Mouse (Mus musculus) monocyte, adult 2 months (primary cell): ENCODE data around the gene Pcx.

Experiments used
- DNase-seq, 2 experiments: peaks; one replicate each; pipeline ENCODE4 v3.0.0; 2022; ENCODE audit warnings: low spot score in 2 of 2, low read depth in 1 of 2

Gene Pcx

DNA sequence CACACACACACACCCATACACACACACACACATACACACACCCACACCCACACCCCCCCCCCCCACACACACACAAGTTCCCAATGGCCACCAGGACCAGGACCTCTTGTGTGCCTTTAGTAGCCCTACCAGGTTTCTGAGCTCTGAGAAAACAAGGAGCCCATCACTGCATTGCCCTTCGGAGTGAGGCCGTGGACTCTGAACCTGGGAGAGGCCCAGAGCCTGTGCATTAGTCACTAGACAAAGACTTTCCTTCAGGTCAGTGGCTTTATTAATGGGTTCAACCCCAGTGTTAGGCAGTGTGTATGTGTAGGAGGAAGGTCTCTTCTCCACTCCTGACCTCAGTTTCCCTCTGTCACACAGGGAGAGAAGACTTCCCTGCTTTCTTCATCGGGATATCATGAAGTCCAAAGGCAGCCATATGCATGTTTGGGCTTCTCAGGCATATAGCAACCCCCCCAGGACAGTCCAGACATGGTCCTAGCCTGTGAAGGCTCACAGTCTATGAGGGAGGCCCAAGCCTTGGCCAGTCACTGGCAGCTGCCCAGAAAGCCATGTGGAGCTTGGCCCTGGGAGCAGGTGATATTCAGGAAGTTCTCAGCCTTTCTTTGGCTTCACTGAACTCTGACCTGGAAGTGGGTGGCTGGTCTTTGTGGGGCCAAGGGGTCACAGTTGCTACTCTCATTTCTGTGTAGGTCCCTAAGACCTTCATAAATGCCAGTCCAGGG is 13.6 kb upstream of the Pcx start:
- DNase-seq, result no peak

DNA sequence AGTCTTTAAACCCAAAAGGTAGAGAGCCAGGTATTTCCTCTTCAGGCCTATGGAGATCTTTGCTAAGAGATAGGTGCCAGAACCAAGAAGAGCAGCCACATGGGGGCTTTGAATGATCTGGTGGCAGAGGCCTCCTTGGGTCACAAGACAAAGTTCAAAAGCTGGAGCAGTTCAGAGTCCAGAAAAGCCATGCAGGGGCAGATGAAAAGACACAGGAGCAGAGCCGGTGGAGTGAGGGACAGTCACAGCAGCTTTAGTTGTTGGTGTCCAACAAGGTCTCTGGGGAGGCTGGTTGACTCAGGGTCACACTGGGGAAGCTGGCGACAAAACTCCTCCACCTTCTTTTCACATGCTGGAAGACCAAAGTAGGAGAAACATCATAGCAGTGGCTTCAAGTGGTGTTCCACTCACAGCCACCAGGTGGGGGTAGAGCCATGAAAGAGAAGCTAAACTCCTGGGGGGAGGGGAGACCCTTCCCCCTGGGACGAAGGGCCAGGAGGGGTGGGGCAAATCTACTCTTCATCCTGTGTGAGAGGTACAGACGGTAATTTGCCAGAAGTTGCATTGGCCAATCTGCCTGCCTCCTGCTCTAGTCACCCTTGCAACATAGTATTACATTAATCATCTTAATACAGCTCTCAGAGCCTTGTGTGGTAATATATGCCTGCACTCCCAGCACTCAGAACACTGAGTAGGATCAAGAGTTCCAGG is 12.9 kb upstream of the Pcx start:
- peak in 1 of 2 experiments; percentile 24 for DNase-seq

DNA sequence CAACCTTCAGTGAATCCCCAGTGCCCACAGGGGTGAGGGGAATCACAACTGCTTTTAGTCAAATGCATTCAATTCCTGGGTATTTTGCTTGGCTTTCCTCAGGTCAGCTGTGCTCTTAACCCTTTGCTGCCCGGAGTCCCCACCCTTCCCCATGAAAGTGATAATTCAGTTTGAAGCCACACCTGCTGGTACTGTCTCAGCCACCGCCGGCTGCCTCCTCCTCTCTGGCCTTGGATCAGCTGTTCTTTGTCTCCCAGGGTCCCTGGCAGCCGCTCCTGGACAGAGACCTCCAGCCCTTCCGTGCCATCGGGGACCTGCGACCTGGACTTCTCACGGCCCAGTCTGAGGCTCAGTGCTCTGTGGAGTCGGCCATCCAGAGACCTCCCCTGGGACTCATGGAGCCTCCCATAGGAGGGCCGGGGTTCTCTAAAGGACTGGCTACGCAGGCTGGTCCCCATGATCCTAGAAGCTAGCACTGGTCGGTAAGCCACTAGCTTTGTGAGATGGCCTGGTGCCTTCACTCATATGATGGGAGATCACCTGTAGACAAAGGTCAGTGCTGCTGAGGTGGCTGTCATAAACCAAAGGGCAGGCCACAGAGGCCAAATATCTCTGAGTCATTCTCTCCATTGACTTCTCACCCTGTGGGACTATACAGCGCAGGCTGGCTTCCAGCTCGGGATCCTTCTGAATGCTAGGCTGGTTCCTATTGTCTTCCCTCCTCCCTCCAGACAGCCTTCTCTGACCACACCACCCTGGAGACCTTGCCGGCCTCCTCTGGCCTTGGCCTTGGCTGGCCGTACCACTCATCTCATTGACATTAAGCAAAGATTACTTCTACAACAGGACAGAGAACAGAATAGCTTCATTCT is 12.0 kb upstream of the Pcx start, which contains the start of gene 2010003K11Rik:
Gene 2010003K11Rik, minus strand, starts transcription at position 522 of the 872 bp plus-strand sequence.
- DNase-seq, result no peak

DNA sequence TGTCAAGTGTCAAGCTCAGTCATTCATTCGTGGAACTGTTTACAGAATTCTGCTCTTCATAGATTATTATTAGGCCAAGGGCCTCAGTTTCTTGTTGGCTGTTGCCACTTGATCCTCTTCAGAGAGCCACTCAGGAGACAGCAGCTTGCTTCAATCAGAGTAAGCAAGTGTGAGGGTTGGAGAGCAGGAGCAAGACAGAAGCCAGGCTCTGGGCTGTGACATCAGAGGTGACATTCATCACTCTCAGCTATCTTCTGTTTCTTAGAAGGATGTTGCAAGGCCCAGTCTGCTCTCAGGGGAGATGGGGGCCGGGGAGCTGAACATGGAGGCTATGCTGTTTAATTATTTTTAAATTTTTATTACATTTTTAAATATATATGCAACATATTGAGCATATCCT is 7.6 kb upstream of the Pcx start:
- no peak for DNase-seq

DNA sequence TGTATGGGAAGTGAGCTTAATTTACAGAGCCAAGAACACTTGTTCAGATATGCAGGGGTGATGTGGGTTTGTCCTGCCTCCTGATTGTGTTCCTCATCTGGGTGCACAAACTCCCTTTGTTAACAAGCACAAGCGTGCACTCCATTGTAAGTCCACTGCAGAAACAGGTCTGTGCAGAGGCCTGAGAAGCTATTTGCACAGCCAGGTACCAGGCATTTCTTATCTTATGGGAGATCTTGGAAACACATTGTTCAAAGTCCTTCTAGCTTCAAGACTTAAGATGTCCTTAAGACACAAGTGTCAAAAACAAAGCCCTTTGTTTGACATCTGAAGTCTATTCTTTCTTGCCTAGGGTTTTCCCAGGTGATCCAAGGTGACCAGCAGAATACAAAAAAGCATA is 5.4 kb upstream of the Pcx start:
- no peak for DNase-seq

DNA sequence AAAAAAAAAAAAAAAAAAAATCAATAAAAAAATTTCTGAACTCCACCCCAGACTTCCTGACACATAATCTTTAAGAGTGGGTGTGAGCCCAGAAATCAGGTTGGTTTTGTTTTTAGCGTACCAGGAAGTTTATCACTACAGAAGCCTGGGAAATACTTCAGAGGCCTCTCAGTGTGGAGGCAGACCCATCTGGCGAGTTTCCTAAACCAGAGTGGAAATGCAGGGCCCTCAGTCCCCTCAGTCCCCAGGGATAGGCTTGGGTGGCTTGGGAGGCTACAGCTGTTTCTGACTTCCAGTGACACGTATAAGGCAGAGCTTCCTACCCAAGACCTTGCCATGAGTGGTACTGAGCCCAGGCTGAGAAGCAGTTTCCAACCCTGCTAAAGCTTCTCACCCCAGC is 2.5 kb upstream of the Pcx start:
- no peak for DNase-seq

DNA sequence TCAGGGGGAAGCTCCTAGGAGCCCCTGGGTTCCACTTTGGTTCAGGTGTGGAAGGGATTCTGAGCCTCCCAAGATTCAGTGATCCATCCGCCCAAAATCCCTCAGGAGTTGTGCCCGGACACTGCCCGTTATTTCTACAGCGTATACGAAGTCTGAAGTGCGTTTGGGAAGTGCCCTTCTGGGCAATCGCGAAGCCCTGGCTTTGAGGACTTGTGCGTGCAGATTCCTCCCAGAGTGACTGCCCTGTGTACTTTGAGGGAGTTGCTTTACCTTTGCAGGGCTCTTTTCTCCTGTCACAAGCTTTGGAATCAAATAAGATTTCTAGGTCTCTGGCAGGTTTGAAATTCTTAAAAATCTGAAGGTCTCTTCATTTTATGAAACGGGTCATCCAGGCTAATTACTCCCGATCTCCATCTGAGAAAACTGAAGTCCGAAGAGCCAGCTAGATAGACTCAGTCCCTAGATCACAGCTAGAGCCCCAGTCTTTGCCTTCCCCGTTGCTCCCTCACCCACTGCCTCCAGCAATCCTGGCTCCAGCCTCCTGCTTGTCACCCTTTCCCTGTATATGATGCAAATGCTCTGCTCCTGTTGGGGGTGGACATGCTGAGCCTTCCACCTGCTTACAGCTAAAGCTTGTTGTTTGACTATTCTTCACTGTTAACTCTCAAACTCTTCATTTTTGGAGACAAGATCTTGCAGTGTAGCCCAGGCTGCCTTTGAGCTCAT is 1.0 kb downstream of the Pcx start:
- DNase-seq, result no peak

DNA sequence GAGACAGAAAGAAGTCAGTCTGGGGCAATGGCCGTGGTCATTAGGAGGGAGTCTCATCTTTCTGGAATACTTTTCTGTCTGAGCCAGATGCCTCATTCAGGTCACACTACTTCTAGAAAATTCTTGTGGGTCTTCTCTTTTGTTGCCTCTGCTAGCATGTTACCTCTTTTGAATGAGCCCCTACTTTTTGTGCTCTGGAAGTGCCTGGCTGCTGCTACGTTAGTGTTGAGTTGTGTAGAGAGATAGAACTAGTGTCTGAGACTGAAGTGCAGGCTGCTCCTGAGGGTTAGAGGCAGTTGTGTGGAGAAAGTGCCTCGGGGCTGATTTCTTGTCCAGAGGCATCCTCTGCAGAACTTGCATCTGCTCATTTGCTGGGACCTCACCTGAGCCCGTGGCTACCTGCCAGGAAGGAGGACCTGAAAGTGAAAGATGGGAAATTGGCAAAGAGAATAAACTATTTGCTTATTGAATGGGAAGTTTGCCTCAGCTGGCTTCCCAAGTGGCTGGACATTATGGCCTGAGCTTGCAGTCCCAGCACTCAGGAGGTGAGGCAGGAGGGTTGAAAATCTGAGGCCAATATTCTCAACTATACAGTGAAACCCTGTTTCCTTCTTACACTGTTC is 3.1 kb downstream of the Pcx start:
- DNase-seq, result no peak

DNA sequence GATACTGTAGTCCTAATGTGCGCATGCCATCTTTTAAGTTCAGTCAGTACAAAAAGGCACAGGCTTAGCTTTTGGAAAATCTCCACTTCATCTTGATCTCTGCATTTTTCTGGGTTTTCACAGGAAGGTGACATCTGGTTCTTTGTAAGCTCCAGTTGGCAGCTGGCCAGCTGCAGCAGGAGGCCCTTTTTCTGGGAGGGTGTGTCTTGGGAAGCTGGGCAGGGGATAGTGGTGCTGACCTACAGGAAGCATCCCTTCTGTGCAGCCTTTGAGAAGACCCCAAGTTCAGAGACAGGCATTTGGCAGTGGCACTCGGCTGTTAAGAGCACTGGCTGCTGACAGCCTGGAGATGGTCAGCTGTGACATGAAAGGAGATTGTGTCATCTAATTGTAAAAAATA is 5.5 kb downstream of the Pcx start:
- no peak for DNase-seq

DNA sequence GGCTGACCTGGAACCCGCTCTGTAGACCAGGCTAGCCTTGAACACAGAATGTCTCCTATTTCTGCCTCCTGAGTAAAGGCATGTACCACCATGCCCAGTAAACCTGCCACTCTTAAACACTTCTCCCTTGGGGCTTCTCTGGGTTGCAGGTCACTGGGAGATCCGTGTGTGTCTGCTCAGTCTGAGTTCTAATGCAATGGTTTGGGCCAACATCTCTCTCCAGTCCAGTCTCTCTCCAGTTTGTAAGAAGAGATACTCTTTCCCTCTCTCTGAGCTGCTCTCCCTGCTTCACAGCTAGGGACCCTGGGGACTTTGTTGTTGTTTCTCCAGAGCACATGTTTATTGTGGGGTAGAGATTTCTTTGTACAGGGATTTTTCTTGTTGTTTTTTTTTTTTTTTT is 6.0 kb downstream of the Pcx start:
- DNase-seq, result no peak

DNA sequence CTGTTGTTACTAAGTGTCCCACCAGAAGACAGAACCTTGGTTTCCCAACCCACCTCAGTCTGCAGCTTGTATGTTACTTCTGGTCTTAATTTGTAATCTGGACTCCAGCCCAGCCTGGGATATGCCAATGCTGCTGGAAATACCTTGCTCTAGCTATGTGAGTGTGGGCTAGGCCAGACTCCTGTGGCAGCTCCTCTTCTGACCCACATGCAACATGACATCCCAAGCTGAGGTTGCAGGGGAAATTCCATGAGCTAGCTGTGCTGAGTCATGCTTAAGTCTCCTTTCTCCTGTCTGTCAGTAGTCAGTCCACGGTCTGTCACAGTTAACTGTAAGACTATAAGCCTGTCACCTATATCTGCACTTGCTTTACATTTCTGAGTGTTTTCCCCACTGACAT is 7.2 kb downstream of the Pcx start:
- no peak for DNase-seq

DNA sequence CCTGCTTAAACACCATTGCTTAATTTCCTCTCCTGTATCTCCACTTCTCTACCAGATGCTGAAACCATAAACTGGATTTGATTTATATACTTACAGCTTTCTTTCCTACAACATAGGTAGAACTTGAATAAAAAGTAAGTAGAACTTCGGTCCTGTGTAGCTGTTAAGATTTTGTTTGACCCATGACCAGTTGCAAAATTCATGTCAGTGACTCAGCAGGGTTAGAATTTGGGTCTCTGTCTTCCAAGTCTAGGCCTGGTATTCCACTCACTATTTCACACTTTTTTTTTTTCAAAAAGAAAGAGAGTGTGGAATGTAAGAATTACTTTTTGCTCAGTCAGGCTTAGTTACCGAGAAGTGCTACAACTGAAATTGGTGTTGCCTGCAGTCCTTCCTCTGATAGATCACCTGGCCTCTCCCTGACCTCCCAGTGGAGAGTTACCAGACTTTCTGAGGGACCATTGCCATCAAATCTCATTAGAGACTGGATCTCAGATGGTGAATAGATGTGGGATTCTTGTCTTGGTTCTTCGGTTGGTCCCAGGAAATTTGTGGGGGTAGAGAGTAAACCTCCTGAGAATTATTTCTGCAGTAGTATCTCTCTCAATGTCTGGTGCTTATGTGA is 11.3 kb downstream of the Pcx start:
- no peak for DNase-seq

DNA sequence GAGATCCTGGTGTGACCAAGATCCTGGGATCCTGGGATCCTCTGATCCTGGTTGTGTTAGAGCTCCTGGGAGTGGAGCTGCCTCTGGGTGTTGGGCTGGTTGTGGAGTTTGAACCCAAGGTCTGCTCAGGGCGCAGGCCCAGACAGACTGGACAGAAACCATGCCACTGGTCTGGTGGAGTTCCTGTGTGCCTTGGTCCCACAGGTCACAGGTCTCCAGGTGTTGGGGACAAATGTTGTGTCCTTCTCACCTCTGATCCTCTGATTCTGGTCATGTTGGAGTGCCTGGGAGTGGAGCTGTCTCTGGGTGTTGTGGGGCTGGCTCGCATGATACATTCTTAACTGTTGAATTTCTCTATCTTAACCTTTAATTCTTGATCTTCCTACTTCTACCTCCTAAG is 24.4 kb downstream of the Pcx start:
- no peak for DNase-seq

DNA sequence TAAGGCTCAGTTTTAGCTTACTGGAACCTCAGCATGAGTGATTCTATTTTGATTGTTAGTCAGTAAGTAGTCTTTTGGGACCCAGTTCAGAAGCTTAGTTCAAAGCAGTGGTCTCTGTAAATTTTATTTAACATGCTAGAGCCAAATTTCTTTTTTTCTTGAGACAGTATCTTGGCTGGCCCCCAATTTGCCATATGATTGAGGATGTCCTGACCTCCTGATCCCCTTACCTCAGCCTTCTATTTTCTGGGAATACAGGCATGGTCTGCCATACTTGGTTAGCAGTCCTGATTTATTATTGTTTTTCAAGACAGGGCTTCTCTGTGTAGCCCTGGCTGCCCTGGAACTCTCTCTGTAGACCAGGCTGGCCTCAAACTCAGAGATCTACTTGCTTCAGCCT is 25.6 kb downstream of the Pcx start:
- DNase-seq, result no peak

DNA sequence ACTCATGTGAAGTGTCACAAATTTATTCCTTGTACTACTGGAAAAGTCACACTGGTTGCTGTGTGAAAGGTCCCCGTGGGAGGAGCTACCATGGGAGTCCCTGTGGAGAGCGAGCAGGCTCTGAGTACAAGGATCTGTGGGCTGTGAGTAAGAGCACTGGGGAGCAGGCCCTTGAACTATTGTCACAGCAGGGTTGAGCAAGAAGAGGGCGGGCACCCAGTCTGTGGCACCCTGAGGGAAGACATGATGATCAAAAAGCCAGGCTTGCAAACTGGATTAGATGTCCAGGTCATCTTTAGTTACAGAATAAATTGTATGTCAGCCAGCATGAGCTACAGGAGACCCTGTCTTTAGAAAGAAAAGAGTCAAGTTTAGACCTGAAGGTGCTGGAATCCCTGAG is 26.3 kb downstream of the Pcx start:
- DNase-seq, result no peak

DNA sequence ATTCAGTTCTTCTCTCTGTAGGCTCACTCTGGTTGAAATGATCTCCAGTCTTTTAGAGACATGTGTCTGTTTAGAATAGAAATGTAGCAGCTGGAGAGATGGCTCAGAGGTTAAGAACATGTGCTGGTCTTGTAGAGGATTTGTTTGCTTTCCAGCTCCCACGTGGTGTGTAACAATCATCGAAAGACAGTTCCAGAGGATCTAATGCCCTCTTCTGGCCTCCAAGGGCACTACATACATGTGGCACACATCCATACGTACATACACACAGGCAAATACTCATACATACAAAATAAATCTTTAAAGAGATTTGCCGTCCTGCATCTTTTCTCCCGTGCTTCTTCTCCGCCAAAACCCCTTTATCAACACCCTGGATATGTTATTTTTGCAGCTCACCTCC is 30.0 kb downstream of the Pcx start:
- DNase-seq, result no peak

DNA sequence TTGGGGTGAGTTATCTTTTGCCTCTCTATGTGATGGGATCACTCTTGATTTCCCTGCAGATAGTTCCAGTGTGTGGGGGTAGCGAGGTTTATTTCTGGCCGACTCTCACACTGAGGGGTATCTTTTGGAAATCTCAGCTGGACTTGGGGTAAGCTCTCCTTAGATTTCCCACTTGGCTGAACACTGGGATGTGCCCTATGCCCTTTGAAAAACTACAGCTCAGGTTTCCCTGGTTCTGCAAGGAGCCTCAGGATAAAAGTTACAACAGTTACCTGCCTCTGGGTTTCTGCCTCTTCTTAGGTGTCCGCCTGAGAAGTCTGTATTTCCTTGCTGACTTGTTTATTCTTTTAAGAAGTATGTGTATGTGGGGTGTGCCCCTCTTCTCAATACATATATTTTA is 30.7 kb downstream of the Pcx start:
- no peak for DNase-seq

DNA sequence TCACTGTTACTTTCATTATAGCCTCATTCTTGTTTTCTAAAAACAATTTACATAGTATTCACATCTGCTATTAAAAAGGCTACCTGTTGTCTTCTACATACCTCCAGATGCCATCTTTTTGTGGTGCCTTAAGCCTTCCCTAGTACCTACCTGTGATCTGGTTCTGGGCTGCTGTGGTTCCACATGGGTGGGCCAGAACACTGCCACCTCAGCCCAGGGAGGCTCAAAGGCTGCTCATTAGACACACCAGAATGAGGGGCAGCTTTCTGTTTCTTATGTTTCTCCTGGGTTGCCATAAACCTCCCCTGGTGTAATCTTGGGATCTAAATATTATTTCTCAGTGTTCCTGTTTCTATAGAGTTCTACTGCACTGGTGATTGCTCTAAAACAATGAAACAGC is 31.8 kb downstream of the Pcx start:
- DNase-seq, result no peak

DNA sequence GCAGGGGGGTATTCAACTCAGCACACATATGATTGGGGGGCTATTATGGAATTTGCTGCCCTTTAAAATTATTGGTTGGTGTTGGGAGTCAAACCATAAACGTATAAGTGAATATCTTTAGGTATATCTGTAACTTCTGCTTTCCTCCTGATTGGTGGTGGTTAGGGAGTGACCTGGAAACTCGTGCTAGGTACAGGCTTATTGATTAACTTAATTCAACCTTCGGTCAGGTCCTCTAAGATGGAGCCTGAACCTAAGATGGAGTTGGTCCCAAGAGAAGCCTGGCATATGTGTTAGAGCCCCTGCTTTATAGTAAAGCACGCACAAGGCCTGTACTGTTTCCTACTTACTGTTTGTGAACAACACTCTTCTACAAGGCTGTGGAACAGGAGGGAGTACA is 34.8 kb downstream of the Pcx start:
- no peak for DNase-seq

DNA sequence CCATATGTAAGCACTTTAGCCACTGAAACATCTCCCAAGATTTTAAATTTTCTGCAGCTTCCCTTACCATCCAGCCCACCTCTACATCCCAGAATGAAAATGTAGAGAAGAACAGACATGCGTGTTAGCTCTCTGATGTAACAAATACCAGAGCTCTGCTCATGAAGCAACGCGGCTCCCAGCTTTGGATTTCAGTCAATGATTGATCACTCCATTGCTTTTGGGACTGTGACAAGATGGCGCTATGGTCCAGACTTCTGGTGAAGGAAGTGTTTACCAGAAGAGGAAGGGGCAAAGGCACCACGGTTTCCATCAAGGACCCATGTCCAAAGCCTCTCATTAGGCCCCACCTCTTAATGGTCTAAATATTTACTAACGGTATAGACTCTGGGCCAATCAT is 35.6 kb downstream of the Pcx start:
- DNase-seq, result no peak
